Mouse (Mus musculus) embryonic fibroblast, embryonic 13.5 days (primary cell): ENCODE data around the gene Tmem88. TPM values are rescaled to one million over a fixed set of nuclear protein-coding genes. Genes with fewer than 3 reads are reported as not detected.

Experiments used
- H3K27ac ChIP-seq: 2 replicates; pipeline ENCODE4 v1.5.1; 2012; ENCODE audit warnings: low read length, control low read depth, inconsistent platforms; ENCODE audit not compliant: insufficient read depth
- H3K4me1 ChIP-seq: 2 replicates; pipeline ENCODE4 v1.6.1; 2011; ENCODE audit warnings: low read length; ENCODE audit not compliant: control insufficient read depth, insufficient read depth
- H3K4me3 ChIP-seq: 2 replicates; pipeline ENCODE4 v1.5.1; 2011; ENCODE audit warnings: mild to moderate bottlenecking, control low read depth, low read length; ENCODE audit not compliant: insufficient read depth
- CTCF ChIP-seq: IDR thresholded peaks from 2 replicates; pipeline ENCODE4 v1.5.1; 2011; ENCODE audit warnings: mild to moderate bottlenecking, control low read depth, low read length, moderate library complexity, borderline replicate concordance; ENCODE audit not compliant: insufficient read depth
- POLR2A ChIP-seq: IDR thresholded peaks from 2 replicates; pipeline ENCODE4 v1.6.1; 2011; ENCODE audit warnings: low read depth, mild to moderate bottlenecking, control low read depth, low read length, moderate library complexity
- polyA plus RNA-seq: library from polyadenylated mRNA; stranded (reverse); fragments of >200 nt; gene quantifications from 2 replicates; pipeline ENCODE4 v1.2.4, GENCODE M21; 2011; ENCODE audit warnings: low read depth; ENCODE audit not compliant: missing spikeins, insufficient read length

The Tmem88 gene
- polyA plus RNA-seq, 1 experiment, result 9.1 TPM

DNA sequence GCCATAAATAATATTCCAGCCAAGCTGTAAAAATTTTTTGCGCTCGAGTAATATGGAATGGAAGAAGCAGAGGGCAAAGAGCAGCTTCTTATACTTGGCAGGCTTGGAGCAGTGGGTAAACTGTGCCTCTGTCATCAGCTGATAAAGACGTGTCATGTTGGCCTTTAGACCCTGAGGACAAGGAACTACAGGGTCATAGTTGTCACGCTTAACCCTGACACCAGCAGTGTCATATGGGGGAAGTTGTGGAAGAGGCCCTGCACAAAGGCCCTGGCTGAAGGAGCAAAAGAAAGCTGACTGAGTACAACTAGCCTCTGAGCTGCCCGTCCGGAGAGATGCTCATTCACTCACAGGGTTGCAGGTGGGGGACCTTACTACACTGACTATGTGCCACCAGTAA lies 25.9 kb upstream of the Tmem88 start:
- H3K4me1 ChIP-seq, result no peaks in the 10 kb centered on the region
- TF ChIP-seq POLR2A (no peak), CTCF (no peak)
- no peak overlapping the region for H3K4me3 ChIP-seq
- no peak overlapping the region for H3K27ac ChIP-seq

DNA sequence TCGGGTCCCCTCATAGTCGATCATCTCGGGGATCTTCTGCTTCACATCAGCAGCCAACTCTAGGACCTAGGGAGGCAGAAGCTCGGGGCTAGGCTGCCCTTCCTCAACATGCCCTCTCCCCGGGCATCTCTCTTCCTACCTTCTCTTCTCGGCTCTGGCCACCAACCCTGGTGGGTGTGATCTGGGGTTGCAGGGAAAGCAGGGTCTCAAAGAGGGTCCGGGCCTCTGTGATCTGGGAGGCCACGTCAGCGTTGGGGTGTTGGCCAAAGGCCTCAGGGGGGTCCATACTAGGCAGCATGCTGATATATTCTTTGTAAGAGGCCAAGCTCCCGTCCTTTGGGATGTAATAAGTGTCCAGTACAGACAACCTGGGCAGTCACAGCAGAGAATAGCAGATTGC lies 24.8 kb upstream of the Tmem88 start:
- Histone ChIP-seq H3K4me3 (no peak overlapping the region), H3K27ac (no peak overlapping the region), H3K4me1 (no peaks in the 10 kb centered on the region)
- TF ChIP-seq CTCF (no peak), POLR2A (no peak)

DNA sequence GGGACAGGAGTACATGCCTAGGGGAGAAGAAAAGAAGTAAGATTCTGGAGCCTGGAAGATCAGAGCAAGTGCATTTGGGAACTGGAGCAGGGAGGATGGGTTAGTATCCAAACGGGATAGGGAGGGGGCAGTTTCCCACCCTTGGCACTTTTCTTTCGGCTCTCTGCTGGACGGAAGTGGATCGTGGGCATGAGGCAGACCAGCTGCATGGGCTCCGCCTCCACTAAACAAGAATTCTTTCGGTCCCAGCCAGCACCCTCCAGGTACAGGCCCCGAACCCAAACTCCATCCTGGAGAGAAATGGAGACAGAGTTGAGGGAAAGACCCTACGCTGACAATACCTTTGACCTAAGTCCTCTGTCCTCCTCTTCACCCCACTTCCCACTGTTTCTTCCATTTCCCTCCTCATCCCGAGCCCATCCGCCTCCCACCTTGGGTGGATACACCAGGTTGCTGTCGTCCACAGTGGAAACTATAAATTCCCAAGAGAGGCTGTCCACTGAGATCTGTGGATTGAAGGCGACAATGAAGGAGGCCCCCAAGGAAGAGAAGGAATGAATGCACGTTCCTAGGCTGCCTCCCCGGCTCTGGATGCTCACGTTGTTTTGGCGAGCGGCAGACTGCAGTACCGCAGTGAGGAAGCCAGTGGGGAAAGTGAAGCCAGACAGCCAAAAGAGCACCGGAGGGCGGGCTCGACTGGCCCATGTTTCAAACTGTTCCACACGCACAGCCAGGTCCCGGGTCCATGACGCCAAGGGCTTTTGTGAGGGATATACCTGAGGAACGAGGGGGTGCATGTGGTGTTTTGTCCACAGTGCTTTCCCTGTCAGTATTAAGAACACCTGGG lies 23.3 kb upstream of the Tmem88 start:
- Histone ChIP-seq H3K4me3 (no peak overlapping the region), H3K27ac (no peak overlapping the region), H3K4me1 (no peaks in the 10 kb centered on the region)
- TF ChIP-seq CTCF, result no peak
- TF ChIP-seq POLR2A, result no peak

DNA sequence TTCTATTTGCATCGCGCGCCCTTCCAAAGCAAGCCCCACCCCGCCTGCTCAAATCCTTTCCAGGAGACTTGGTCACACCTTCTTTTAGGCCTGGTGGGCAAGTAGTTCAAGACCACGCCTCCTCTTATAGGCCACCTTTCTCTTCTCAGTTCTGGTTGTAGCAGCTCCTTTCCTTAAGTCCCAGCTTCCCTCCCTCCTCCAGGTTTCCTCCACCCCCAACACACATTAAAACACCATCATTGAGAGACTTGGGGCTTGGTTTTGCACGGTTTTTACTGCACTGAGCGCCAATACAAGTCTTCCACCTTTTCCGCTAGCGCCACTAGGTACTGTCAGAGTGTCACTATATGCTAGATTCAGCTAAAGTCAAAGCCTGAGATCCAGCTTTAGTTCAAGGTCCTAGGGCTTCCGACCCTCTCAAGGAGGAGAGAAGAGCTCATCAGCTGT lies 22.5 kb upstream of the Tmem88 start:
- TF ChIP-seq CTCF, result no peak
- TF ChIP-seq POLR2A, result no peak
- H3K4me3 ChIP-seq, result peak overlapping the region; percentile 29
- no peaks in the 10 kb centered on the region for H3K4me1 ChIP-seq
- H3K27ac ChIP-seq, result no peak overlapping the region

DNA sequence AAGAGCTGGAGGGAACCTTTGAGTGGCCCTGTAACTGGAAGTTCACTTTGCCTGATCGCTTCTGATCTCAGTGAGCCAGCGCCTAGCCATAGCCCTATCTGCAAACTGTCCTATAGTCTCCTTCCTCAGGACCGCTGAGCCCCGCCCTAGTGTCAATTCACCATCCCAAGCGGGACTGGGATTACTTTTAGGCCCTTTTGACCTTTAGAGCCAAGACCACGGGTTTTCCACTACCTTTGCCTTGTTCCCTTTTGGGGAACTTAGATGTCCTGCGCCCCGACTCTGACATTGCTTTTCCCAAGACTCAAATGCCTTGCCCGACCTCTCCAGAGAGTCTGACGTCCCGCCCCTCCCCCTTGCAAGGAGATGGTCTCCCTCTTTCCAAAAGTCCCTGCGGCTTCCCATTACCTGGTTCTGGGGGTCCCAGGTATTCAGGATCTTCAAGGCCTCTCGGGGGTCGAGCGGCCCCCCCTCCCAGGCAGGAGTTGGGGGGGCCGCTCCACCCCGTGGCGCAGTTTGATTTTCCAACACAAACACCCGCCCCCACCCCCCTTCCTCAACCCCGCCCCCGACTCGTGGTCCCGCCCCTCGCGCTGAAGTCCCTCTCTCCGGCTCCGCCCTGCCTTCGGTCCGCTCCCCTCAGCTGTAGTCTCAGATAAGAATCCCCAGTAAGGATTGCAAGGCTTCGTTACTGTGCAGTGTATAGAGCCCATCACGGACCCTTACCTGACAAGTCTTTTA lies 21.9 kb upstream of the Tmem88 start:
- TF ChIP-seq POLR2A (no peak; the same call in 1 of the 2 replicates), CTCF (no peak)
- H3K4me1 ChIP-seq, result no peaks in the 10 kb centered on the region
- H3K27ac ChIP-seq, result peak overlapping the region; percentile 4; the same call in 1 of the 2 replicates
- peak overlapping the region; percentile 31 for H3K4me3 ChIP-seq

DNA sequence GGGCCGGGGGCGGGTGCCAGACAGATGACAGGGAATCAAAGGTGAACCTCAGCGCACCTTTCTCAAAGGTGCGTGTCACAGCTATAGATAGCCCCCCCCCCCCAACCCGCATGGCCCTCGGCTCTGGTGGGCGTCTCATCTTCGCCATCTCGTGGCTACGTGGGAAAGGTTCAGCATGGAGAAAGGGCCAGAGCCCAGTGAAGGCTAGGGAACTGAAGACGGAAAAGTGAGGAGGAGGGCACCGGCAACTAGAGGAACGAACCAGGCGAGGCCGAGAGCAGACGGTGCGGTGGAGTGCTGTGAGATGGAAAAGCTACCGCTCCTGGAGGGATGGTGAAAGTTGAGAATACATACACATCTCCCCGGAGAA lies 21.4 kb upstream of the Tmem88 start:
- Histone ChIP-seq H3K4me1 (no peaks in the 10 kb centered on the region), H3K4me3 (peak overlapping the region; percentile 31)
- TF ChIP-seq POLR2A, result 0 out of 2 replicates have a peak, but pooled peaks have one; percentile 9
- TF ChIP-seq CTCF, result peak; percentile 32; the same call in 1 of the 2 replicates

DNA sequence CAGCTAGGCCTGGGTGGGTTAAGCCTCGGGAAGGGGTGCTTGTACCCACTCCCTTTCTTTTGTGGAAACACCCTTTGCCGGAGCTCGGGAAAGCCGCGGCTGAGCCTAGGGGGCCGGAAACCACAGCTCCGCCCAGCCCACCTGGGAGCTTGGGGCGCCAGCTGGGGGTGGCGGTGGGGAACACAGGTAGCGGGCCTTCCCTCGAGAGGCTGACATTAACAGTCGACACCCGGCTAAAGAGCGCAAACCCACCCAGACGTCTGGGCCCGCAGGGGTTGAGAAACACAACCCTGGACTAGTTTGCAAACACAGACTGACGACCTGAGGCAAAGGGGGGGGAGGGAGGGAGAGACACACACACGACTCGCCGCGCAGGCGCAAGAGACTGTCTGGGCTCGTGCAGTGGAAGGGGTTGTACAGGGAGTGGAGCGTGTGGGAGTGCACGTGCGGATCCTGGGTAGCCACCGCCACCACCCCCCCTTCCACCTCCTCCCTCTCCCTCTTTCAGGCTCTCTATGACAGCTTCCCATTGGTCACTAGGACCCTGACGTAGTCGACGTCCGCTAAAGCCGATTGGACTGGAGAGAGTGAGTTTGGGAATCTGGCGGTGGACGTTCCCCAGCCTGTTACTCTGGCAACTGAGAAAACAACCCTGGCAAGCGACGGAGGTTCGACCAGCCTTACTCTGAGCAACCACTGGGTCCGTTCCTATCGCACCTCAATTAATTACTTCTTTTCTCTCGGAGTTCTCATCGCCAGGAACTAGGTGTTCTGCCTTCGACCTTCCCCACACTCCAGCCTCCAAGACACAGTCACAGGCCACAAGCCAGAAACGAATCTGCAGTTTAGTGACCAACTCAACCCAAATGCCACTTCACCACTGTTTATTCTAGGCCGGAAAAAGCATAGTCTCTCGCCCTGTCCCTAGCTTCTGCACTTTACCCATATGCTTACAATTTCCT lies 20.7 kb upstream of the Tmem88 start:
- no peak for TF ChIP-seq CTCF
- TF ChIP-seq POLR2A, result peak; percentile 73
- peak overlapping the region; percentile 97 for H3K27ac ChIP-seq
- peak overlapping the region; percentile 52 for H3K4me3 ChIP-seq
- no peaks in the 10 kb centered on the region for H3K4me1 ChIP-seq

More for the DNA sequence above, 21.4 kb upstream of the Tmem88 start:
- peak overlapping the region; percentile 25 for H3K27ac ChIP-seq

DNA sequence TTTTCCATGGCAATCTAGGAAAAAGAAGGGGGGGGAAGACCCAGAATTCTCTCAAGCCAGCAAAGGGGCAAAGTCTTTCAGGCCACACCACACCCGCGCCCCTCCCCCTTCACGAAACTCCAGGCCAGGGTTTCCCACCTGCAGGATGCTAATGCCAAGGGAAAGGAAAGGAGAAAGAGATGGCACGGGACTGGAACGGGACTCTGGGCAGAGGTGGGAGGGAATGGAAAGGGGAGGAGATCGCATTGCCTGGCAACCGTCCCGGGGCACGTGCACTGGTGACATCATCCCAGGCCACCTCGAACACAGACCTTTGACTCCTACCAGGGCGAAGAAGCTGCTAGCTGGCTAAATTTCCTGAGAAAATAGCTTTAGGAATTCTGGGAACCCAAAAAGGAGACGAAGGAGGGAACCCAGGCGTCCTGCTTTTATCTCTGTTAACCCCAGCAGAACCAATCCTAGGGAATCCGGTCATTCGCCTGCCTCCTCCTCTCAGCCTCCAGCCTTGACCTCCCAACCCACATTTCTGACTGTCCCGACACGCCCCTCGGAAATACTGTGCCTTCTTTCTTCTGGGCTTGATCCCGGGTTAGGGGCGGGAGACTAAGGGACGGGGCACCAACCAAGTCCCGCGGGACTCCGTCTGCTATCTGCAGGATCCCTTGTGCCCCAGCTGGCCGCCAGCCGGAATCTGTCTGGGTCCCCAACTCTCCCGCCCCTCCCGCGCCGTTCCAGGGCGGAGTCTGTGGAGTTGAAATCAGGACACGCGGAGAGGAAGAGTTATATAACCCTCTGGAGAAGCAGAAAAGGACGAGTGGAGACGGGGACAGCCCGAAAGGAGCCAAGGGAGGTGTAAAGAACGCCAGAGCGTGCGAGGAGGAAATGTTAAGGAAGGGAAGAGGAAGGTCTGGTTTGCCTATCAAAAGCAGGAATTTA lies 19.7 kb upstream of the Tmem88 start:
- Histone ChIP-seq H3K4me1 (peaks cover 4% of the 10 kb centered on the region), H3K27ac (peak overlapping the region; percentile 97), H3K4me3 (peak overlapping the region; percentile 52)
- TF ChIP-seq POLR2A, result peak; percentile 95
- TF ChIP-seq CTCF, result no peak
